In the genomic region with DNA sequence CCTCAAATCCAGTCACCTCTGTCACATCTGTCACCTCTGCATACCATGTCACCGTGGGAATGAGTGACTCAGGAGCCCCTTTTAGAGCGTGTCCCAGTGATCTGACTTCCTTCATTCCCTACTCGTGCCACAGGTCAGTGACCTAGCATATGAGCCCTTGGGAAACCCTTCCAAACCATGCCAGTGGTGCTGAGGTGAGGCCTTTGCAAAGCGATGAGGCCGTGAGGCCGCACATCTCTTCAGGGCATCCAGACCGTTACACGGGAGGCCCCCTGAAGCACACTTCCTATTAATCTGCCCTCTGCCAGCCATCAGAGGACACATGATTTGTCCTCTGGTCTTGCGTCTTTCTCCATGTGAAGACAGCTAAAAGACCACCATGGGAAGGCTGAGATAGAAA, we compare ENCODE assay signal across 28 mouse cellular contexts. TPM values are rescaled to one million over a fixed set of nuclear protein-coding genes. Genes with fewer than 3 reads are reported as not detected.
"Had no signal": no experiment of that assay in that cellular context is flagged by ENCODE, and none has a peak within 500 bp of the region (broad histone marks: within the 10 kb centered on the region; RNA-seq: fewer than 3 reads in every experiment).

No protein-coding gene starts in this region.

- ATAC-seq: forebrain, embryonic 13.5 days; forebrain, embryonic 14.5 days; forebrain, embryonic 15.5 days; forebrain, embryonic 16.5 days; forebrain, postnatal 0 days had no signal

- H3K4me3 ChIP-seq: embryonic facial prominence, embryonic 10.5 days; embryonic facial prominence, embryonic 12.5 days; embryonic facial prominence, embryonic 13.5 days; embryonic facial prominence, embryonic 15.5 days; erythroblast, embryonic 14.5 days; forebrain, embryonic 10.5 days; forebrain, embryonic 12.5 days; forebrain, embryonic 13.5 days; forebrain, embryonic 15.5 days; gastrocnemius, adult 2 months; heart, adult 2 months had no signal

- H3K4me2 ChIP-seq: embryonic facial prominence, embryonic 12.5 days; embryonic facial prominence, embryonic 13.5 days; embryonic facial prominence, embryonic 15.5 days; forebrain, embryonic 12.5 days; forebrain, embryonic 13.5 days; forebrain, embryonic 15.5 days had no signal

- H3K9ac ChIP-seq: embryonic facial prominence, embryonic 12.5 days; embryonic facial prominence, embryonic 13.5 days; embryonic facial prominence, embryonic 15.5 days; forebrain, embryonic 12.5 days; forebrain, embryonic 13.5 days; forebrain, embryonic 15.5 days; forebrain, postnatal 0 days had no signal

- H3K27ac ChIP-seq: embryonic facial prominence, embryonic 10.5 days; embryonic facial prominence, embryonic 12.5 days; embryonic facial prominence, embryonic 13.5 days; embryonic facial prominence, embryonic 15.5 days; forebrain, embryonic 10.5 days; forebrain, embryonic 12.5 days; forebrain, embryonic 13.5 days; forebrain, embryonic 15.5 days; gastrocnemius, adult 2 months; heart, adult 2 months had no signal

- H3K9me3 ChIP-seq: embryonic facial prominence, embryonic 10.5 days; embryonic facial prominence, embryonic 12.5 days; embryonic facial prominence, embryonic 13.5 days; embryonic facial prominence, embryonic 15.5 days; forebrain, embryonic 10.5 days; forebrain, embryonic 12.5 days; forebrain, embryonic 13.5 days; forebrain, embryonic 15.5 days had no signal

- DNase-seq: cerebellum, adult 2 months; cerebellum, adult 8-10 months; cerebellum, adult 9-10 months; cerebellum, adult 9-11 months; cerebellum, postnatal 10 days; cerebellum, postnatal 14 days; cerebellum, postnatal 25 days; cerebellum, postnatal 36 days; embryo, embryonic 11 days; forebrain, postnatal 0 days; gastrocnemius, adult 2 months; gastrocnemius, postnatal 10 days; gastrocnemius, postnatal 14 days; gastrocnemius, postnatal 25 days; gastrocnemius, postnatal 36 days; heart, adult 18-20 months; heart, adult 2 months had no signal

- H3K36me3 ChIP-seq: embryonic facial prominence, embryonic 10.5 days; embryonic facial prominence, embryonic 12.5 days; embryonic facial prominence, embryonic 13.5 days; embryonic facial prominence, embryonic 15.5 days; forebrain, embryonic 10.5 days; forebrain, embryonic 12.5 days; forebrain, embryonic 15.5 days had no signal

- H3K27me3 ChIP-seq: embryonic facial prominence, embryonic 12.5 days; embryonic facial prominence, embryonic 15.5 days; forebrain, embryonic 13.5 days; forebrain, embryonic 15.5 days had no signal

RNA-seq across cellular contexts. Expression of a gene that starts 2.4 kb away (rescaled TPM):
- polyA plus RNA-seq: erythroblast, embryonic 14.5 days had no signal
